Mouse (Mus musculus) lung, embryonic 14.5 days (tissue): ENCODE measurements around the gene Hyal1. TPM values are rescaled to one million over a fixed set of nuclear protein-coding genes. Genes with fewer than 3 reads are reported as not detected.

ENCODE experiments used
- ATAC-seq: fragments of 200-750 bp; cut with Nextera tagmentation; 2 replicates; pipeline ENCODE4 v1.8.0; 2017; ENCODE audit warnings: mild to moderate bottlenecking, moderate TSS enrichment, moderate library complexity; ENCODE audit not compliant: insufficient read depth
- DNase-seq: peaks from one replicate; pipeline ENCODE4 v3.0.0-alpha.2; 2015
- H3K27ac ChIP-seq: fragments of 300-500 bp; sonication (generic); 2 replicates; pipeline ENCODE4 v1.5.1; 2014; ENCODE audit warnings: low read depth, mild to moderate bottlenecking, moderate library complexity
- H3K27me3 ChIP-seq: fragments of 300-500 bp; sonication (generic); 2 replicates; pipeline ENCODE4 v1.6.1; 2014; ENCODE audit warnings: low read length, control low read depth; ENCODE audit not compliant: insufficient read depth
- H3K36me3 ChIP-seq: fragments of 300-500 bp; sonication (generic); 2 replicates; pipeline ENCODE4 v1.6.1; 2014; ENCODE audit warnings: control low read depth; ENCODE audit not compliant: insufficient read depth
- H3K4me1 ChIP-seq: fragments of 300-500 bp; sonication (generic); 2 replicates; pipeline ENCODE4 v1.6.1; 2014; ENCODE audit warnings: antibody characterized with exemption, control low read depth; ENCODE audit not compliant: insufficient read depth
- H3K4me2 ChIP-seq: fragments of 300-500 bp; sonication (generic); 2 replicates; pipeline ENCODE4 v1.6.1; 2014; ENCODE audit warnings: mild to moderate bottlenecking
- H3K4me3 ChIP-seq: fragments of 300-500 bp; sonication (generic); 2 replicates; pipeline ENCODE4 v1.5.1; 2014; ENCODE audit warnings: low read depth, low read length
- H3K9ac ChIP-seq: fragments of 300-500 bp; sonication (generic); 2 replicates; pipeline ENCODE4 v1.6.1; 2014
- H3K9me3 ChIP-seq: fragments of 300-500 bp; sonication (generic); 2 replicates; pipeline ENCODE4 v1.6.1; 2016; ENCODE audit warnings: low read depth, low read length, control low read depth
- CTCF ChIP-seq: IDR thresholded peaks from 2 replicates; pipeline ENCODE4 v1.5.1; 2016; ENCODE audit warnings: antibody characterized with exemption, low read depth
- WGBS: fragments of 180-500 bp; shearing (Covaris S2); extraction: QIAGEN DNeasy Blood & Tissue Kit; methylation state at CpG from one replicate; pipeline ENCODE4 v1.1.7; 2014; 5-methylcytosine and 5-hydroxymethylcytosine counted together
- polyA plus RNA-seq: library from polyadenylated mRNA; unstranded; fragments of >200 nt; fragmentation: Nextera tagmentation; extraction: Ambion mirVana; gene quantifications from 2 replicates; pipeline ENCODE4 v1.2.1, GENCODE M21; 2014

Hyal1 gene
- polyA plus RNA-seq, 1 experiment from 2014 or later, result 5.9 TPM

DNA sequence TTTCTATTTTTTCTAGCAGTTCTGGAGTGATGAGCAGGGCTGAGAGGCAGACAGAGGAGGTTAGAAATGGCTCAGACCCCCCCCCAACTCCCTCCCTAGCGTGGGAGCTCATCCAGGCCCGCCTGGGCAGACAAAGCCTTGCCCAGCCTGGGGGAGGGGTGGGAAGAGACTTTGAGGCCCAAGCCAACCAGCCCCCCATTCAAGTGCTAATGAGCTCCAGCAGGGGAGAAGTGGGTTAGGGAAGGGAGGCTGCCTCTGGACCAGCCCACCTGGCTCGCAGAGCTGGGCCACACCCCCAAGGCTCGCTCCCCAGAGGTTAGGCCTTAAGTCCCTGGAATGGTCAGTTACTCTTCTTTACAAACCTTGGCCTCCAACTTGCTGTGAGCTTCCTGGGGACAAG is 53.8 kb downstream of the Hyal1 start:
- ATAC-seq (no peak), DNase-seq (no peak)
- no peaks in the 10 kb centered on the region for H3K9me3 ChIP-seq
- H3K4me2 ChIP-seq, result peak overlapping the region; percentile 48
- H3K27me3 ChIP-seq, result no peaks in the 10 kb centered on the region
- H3K9ac ChIP-seq, result peak overlapping the region; percentile 14; the same call in 1 of the 2 replicates
- TF ChIP-seq CTCF, result no peak
- no peak overlapping the region for H3K4me3 ChIP-seq
- peaks cover 28% of the 10 kb centered on the region for H3K36me3 ChIP-seq
- peaks cover 46% of the 10 kb centered on the region for H3K4me1 ChIP-seq
- H3K27ac ChIP-seq, result peak overlapping the region; percentile 39
- WGBS, result 14% methylated on average over 4 of the region's 4 CpGs

Other genes starting within 250 kb of the Hyal1 start
- 9.8 and 11.3 TPM in 2 replicates for gene Hemk1, start 238.6 kb upstream of the Hyal1 start, polyA plus RNA-seq
- 0.27 and 0.28 TPM in 2 replicates for gene 6430571L13Rik, start 236.3 kb upstream of the Hyal1 start, polyA plus RNA-seq
- 0.18 TPM in 1 of 2 replicates, not detected in the other for gene Cacna2d2, start 177.3 kb upstream of the Hyal1 start, polyA plus RNA-seq
- gene Tmem115, start 43.0 kb upstream of the Hyal1 start, polyA plus RNA-seq, result 42.1 and 45.3 TPM in 2 replicates
- 22.9 and 23.0 TPM in 2 replicates for gene Cyb561d2, start 34.7 kb upstream of the Hyal1 start, polyA plus RNA-seq
- gene Nprl2, start 34.7 kb upstream of the Hyal1 start, polyA plus RNA-seq, result 32.9 and 34.6 TPM in 2 replicates
- gene Zmynd10, start 29.6 kb upstream of the Hyal1 start, polyA plus RNA-seq, result 1.1 and 1.2 TPM in 2 replicates
- 51.3 and 54.1 TPM in 2 replicates for gene Rassf1, start 25.4 kb upstream of the Hyal1 start, polyA plus RNA-seq
- 38.2 and 39.0 TPM in 2 replicates for gene Tusc2, start 13.7 kb upstream of the Hyal1 start, polyA plus RNA-seq
- 126 and 129 TPM in 2 replicates for gene Hyal2, start 9.0 kb upstream of the Hyal1 start, polyA plus RNA-seq
- gene Naa80, start 2.0 kb downstream of the Hyal1 start, polyA plus RNA-seq, result 14.7 and 17.2 TPM in 2 replicates
- 0.73 and 1.4 TPM in 2 replicates for gene Hyal3, start 3.9 kb downstream of the Hyal1 start, polyA plus RNA-seq
- gene Ifrd2, start 10.7 kb downstream of the Hyal1 start, polyA plus RNA-seq, result 57.9 and 64.6 TPM in 2 replicates
- gene Sema3b, start 32.3 kb downstream of the Hyal1 start, polyA plus RNA-seq, result 5.1 and 5.3 TPM in 2 replicates
- 408 and 419 TPM in 2 replicates for gene Gnai2, start 58.4 kb downstream of the Hyal1 start, polyA plus RNA-seq
- 3.6 and 4.8 TPM in 2 replicates for gene Slc38a3, start 92.6 kb downstream of the Hyal1 start, polyA plus RNA-seq
- gene Gnat1, start 102.8 kb downstream of the Hyal1 start, polyA plus RNA-seq, result 0.72 and 0.89 TPM in 2 replicates
- gene Sema3f, start 133.5 kb downstream of the Hyal1 start, polyA plus RNA-seq, result 16.7 and 22.1 TPM in 2 replicates
- 176 and 184 TPM in 2 replicates for gene Rbm5, start 194.1 kb downstream of the Hyal1 start, polyA plus RNA-seq